Mouse (Mus musculus) limb, embryonic 12.5 days (tissue): ENCODE data around the gene Ephb2. TPM values are rescaled to one million over a fixed set of nuclear protein-coding genes. Genes with fewer than 3 reads are reported as not detected.
A peak's percentile ranks its signal among the peaks of the same experiment; 100 is the strongest.

Source experiments
- ATAC-seq: fragments of 200-750 bp; cut with Nextera tagmentation; 2 replicates; pipeline ENCODE4 v1.8.0; 2017; ENCODE audit warnings: low read depth, moderate TSS enrichment; ENCODE audit not compliant: insufficient number of reproducible peaks, insufficient read depth, low FRiP score, low TSS enrichment
- H3K27ac ChIP-seq: fragments of 300-500 bp; sonication (generic); 2 replicates; pipeline ENCODE4 v1.5.1; 2016; ENCODE audit warnings: mild to moderate bottlenecking, moderate library complexity
- H3K27me3 ChIP-seq: fragments of 300-500 bp; sonication (generic); 2 replicates; pipeline ENCODE4 v1.6.1; 2016; ENCODE audit warnings: mild to moderate bottlenecking, moderate library complexity
- H3K36me3 ChIP-seq: fragments of 300-500 bp; sonication (generic); 2 replicates; pipeline ENCODE4 v1.6.1; 2016; ENCODE audit warnings: mild to moderate bottlenecking, moderate library complexity
- H3K4me1 ChIP-seq: fragments of 300-500 bp; sonication (generic); replicated peaks from 2 replicates; pipeline ENCODE4 v1.6.1; 2016
- H3K4me2 ChIP-seq: fragments of 300-500 bp; sonication (generic); 2 replicates; pipeline ENCODE4 v1.6.1; 2016; ENCODE audit warnings: mild to moderate bottlenecking, moderate library complexity
- H3K4me3 ChIP-seq: fragments of 300-500 bp; sonication (generic); replicated peaks from 2 replicates; pipeline ENCODE4 v1.5.1; 2016; ENCODE audit warnings: mild to moderate bottlenecking
- H3K9ac ChIP-seq: fragments of 300-500 bp; sonication (generic); replicated peaks from 2 replicates; pipeline ENCODE4 v1.6.1; 2016; ENCODE audit warnings: mild to moderate bottlenecking, moderate library complexity
- H3K9me3 ChIP-seq: fragments of 300-500 bp; sonication (generic); 2 replicates; pipeline ENCODE4 v1.6.1; 2016; ENCODE audit warnings: mild to moderate bottlenecking, moderate library complexity
- WGBS: fragments of 180-500 bp; shearing (Covaris S2); methylation state at CpG from one replicate; pipeline ENCODE4 v1.1.7; 2016; 5-methylcytosine and 5-hydroxymethylcytosine counted together
- polyA plus RNA-seq: library from polyadenylated mRNA; unstranded; fragments of >200 nt; fragmentation: Nextera tagmentation; extraction: Ambion mirVana; gene quantifications from 2 replicates; pipeline ENCODE4 v1.2.1, GENCODE M21; 2016

The Ephb2 gene
- polyA plus RNA-seq, 1 experiment from 2014 or later, result 16.9 TPM

DNA sequence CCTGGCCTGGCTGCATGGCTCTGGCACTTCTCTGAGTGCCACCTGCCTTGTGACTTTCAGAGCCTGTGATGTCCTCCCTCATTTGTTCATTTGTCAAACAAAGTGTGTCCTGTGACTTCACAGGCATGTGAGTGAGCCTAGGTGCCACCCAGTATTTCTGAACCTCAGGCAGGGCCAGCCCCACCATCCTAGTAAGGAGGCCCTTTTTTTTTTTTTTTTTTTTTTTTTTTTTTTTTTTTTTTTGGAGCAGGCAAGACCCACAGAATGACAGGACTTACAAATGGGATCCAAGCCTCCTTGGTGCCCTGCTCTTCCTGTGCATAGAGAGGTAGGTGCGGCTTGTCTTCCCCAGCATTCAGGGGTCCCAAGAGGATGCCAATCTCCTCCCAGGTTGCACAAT, 89.3 kb downstream of the Ephb2 start:
- Histone ChIP-seq H3K27me3 (peaks cover 13% of the 10 kb centered on the region), H3K27ac (no peak overlapping the region), H3K36me3 (no peaks in the 10 kb centered on the region), H3K4me2 (no peak overlapping the region), H3K4me1 (peaks cover 61% of the 10 kb centered on the region), H3K9ac (no peak overlapping the region), H3K9me3 (no peaks in the 10 kb centered on the region), H3K4me3 (no peak overlapping the region)
- no peak for ATAC-seq
- WGBS, result 84% methylated on average over 1 of the region's 1 CpGs

- H3K4me2 ChIP-seq, result no peak overlapping the region
- no peak overlapping the region for H3K9ac ChIP-seq
- no peak overlapping the region for H3K4me3 ChIP-seq
- H3K4me1 ChIP-seq, result peaks cover 37% of the 10 kb centered on the region
- no peak for ATAC-seq
- WGBS, result 16% methylated on average over 5 of the region's 5 CpGs
- peak overlapping the region; percentile 50 for H3K27ac ChIP-seq
- H3K27me3 ChIP-seq, result no peaks in the 10 kb centered on the region
- no peaks in the 10 kb centered on the region for H3K9me3 ChIP-seq
- no peaks in the 10 kb centered on the region; the same call in 1 of the 2 replicates for H3K36me3 ChIP-seq
Measured at GRCm38 (mm10) chr4:136742677-136743076, 93.1 kb downstream of the Ephb2 start.

DNA sequence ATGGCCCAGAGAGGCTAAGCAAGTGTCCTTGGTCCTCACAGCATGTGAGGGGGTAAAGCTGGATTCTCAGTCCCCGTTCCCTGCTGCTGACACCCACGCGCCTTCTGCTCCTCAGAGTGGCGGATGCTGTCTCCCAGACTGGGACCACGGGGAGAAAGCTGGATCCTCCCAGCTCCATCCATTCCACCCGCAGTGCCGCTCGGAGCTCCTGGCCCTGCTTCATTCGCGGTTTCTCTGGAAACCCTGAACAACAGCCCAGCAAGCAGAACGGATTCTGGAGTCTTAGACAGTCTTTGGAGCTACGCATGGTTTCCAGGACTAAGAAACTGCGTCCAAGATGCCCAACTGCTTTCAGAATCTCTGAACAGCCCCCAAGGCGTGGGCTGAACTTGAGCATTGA, 93.9 kb downstream of the Ephb2 start:
- no peak overlapping the region for H3K9ac ChIP-seq
- ATAC-seq, result no peak
- no peaks in the 10 kb centered on the region; the same call in 1 of the 2 replicates for H3K36me3 ChIP-seq
- H3K27me3 ChIP-seq, result no peaks in the 10 kb centered on the region
- H3K4me3 ChIP-seq, result no peak overlapping the region
- WGBS, result 84% methylated on average over 14 of the region's 14 CpGs
- H3K4me2 ChIP-seq, result no peak overlapping the region
- no peak overlapping the region for H3K27ac ChIP-seq
- no peaks in the 10 kb centered on the region for H3K9me3 ChIP-seq
- peaks cover 37% of the 10 kb centered on the region for H3K4me1 ChIP-seq

DNA sequence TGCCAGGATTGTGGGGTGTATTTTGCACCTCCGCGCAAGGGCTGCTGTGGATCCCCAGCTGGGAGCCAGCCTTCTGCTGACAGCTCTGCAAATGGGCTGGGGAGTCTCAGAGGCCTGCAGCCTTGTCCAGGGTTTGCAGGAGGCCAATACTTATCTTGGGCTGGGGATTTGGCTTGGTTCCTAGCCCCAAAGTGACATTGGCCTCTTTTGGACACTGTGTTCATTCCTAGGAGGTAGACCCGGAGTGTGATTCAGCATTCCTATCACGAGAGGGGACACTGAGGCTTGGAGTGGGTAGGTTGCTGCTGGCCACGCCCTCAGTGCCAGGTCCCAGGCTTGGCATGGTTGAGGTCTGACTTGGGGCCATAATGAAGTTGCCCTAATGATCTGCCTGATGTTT, 94.8 kb downstream of the Ephb2 start:
- Histone ChIP-seq H3K27ac (no peak overlapping the region), H3K9ac (no peak overlapping the region), H3K27me3 (no peaks in the 10 kb centered on the region), H3K4me1 (peaks cover 43% of the 10 kb centered on the region), H3K4me2 (no peak overlapping the region), H3K4me3 (no peak overlapping the region), H3K36me3 (no peaks in the 10 kb centered on the region; the same call in 1 of the 2 replicates), H3K9me3 (no peaks in the 10 kb centered on the region)
- WGBS, result 88% methylated on average over 5 of the region's 5 CpGs
- ATAC-seq, result no peak

- 29% methylated on average over 11 of the region's 11 CpGs for WGBS
- H3K9ac ChIP-seq, result no peak overlapping the region
- H3K4me2 ChIP-seq, result no peak overlapping the region
- no peaks in the 10 kb centered on the region for H3K9me3 ChIP-seq
- H3K4me3 ChIP-seq, result no peak overlapping the region
- H3K27me3 ChIP-seq, result no peaks in the 10 kb centered on the region
- no peaks in the 10 kb centered on the region; the same call in 1 of the 2 replicates for H3K36me3 ChIP-seq
- ATAC-seq, result no peak
- H3K4me1 ChIP-seq, result peaks cover 49% of the 10 kb centered on the region
- no peak overlapping the region for H3K27ac ChIP-seq
Measured at GRCm38 (mm10) chr4:136739189-136739588, 96.6 kb downstream of the Ephb2 start.

DNA sequence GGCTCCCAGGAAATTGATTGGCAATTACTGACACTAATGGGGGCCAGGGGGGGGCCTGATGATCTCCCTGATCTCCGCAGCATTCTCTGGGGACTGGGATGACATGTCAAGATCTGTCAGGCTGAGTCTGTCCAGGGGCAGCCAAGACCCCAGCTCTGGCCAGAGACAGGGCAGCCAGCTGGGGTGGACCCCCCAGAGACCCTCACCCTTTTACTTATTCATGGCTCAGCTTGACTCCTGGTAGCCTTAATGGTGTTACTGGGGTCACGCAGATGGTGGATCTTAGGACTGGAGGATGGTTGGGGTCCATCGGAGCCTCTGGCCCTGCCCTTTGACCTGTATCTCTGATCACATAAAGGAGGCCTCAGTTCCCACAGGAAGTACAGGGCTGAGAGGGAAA, 97.5 kb downstream of the Ephb2 start:
- H3K36me3 ChIP-seq, result no peaks in the 10 kb centered on the region; the same call in 1 of the 2 replicates
- no peak overlapping the region for H3K9ac ChIP-seq
- H3K4me3 ChIP-seq, result no peak overlapping the region
- ATAC-seq, result no peak
- peaks cover 51% of the 10 kb centered on the region for H3K4me1 ChIP-seq
- H3K4me2 ChIP-seq, result no peak overlapping the region
- H3K27me3 ChIP-seq, result no peaks in the 10 kb centered on the region
- H3K27ac ChIP-seq, result no peak overlapping the region
- 61% methylated on average over 3 of the region's 3 CpGs for WGBS
- no peaks in the 10 kb centered on the region for H3K9me3 ChIP-seq

DNA sequence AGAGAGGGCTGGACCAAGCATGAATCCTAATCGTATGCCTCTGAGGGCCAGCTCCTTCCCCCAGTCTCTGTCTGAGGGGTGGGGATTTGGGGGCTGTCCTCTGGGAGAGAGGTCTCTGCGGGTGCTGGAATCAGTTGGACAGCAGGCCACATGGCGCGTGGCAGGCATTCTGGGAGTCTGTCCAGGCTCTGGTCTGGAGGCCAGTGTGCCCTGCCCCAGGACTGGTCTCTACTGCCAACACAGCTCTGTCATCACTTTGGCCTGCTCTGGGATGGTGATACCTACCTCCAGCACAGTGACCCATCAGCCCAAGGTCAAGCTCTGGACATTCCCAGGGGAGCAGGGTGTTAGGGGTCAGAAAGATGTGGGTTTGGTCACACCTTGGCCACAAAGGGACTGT, 99.9 kb downstream of the Ephb2 start:
- no peaks in the 10 kb centered on the region; the same call in 1 of the 2 replicates for H3K36me3 ChIP-seq
- H3K4me2 ChIP-seq, result no peak overlapping the region
- no peak overlapping the region for H3K4me3 ChIP-seq
- no peaks in the 10 kb centered on the region for H3K9me3 ChIP-seq
- H3K9ac ChIP-seq, result 0 out of 2 replicates have a peak overlapping the region, but pooled peaks have one; percentile 9
- H3K27ac ChIP-seq, result no peak overlapping the region
- 51% methylated on average over 4 of the region's 4 CpGs for WGBS
- H3K4me1 ChIP-seq, result peaks cover 60% of the 10 kb centered on the region
- no peak for ATAC-seq
- H3K27me3 ChIP-seq, result no peaks in the 10 kb centered on the region

DNA sequence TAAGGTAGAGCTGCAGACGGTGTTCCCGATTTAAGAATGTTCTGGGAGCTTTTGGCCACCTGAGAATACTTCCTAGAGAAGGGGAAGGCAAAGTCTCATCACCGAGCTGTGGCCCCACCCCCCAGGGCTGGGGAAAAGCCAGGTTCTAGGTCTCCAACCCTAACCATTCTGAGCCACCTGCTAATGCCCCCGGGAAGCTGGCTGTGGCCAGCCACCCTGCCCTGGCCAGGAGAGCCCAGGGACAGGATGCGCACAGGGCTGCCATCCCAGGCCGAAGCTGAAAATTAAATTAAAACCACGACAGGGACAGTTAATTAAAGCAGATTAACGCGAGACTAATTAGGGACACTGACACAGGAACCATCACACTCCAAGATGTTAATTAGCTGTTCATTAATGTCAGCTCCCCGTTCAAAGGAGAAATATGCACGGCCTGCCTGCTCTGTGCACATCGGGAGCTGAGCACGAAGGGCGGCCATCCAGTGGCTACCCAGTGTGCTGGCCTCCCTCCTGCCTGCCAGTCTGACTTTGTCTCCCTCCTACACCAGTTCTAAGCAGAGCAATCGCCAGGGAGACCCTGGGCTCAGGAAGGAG, 101.5 kb downstream of the Ephb2 start:
- H3K27ac ChIP-seq, result no peak overlapping the region
- 0 out of 2 replicates have a peak, but pooled peaks cover 5% of the 10 kb centered on the region for H3K36me3 ChIP-seq
- no peak overlapping the region for H3K4me3 ChIP-seq
- no peaks in the 10 kb centered on the region for H3K9me3 ChIP-seq
- H3K27me3 ChIP-seq, result no peaks in the 10 kb centered on the region
- H3K9ac ChIP-seq, result no peak overlapping the region
- no peak for ATAC-seq
- WGBS, result 61% methylated on average over 15 of the region's 15 CpGs
- peaks cover 57% of the 10 kb centered on the region for H3K4me1 ChIP-seq
- no peak overlapping the region for H3K4me2 ChIP-seq

- 45% methylated on average over 11 of the region's 11 CpGs for WGBS
- H3K4me1 ChIP-seq, result peaks cover 55% of the 10 kb centered on the region
Measured at GRCm38 (mm10) chr4:136733217-136733865, 102.4 kb downstream of the Ephb2 start.

GRCm38 (mm10) chr4:136732536-136733121, 103.2 kb downstream of the Ephb2 start:
- 51% methylated on average over 7 of the region's 7 CpGs for WGBS
- H3K4me3 ChIP-seq, result no peak overlapping the region
- 0 out of 2 replicates have a peak, but pooled peaks cover 5% of the 10 kb centered on the region for H3K36me3 ChIP-seq
- no peaks in the 10 kb centered on the region for H3K27me3 ChIP-seq
- H3K4me1 ChIP-seq, result peaks cover 55% of the 10 kb centered on the region
- no peak overlapping the region for H3K4me2 ChIP-seq
- no peak for ATAC-seq
- H3K9me3 ChIP-seq, result no peaks in the 10 kb centered on the region
- peak overlapping the region; percentile 23; the same call in 1 of the 2 replicates for H3K9ac ChIP-seq
- H3K27ac ChIP-seq, result no peak overlapping the region

More at GRCm38 (mm10) chr4:136733217-136733865, 102.4 kb downstream of the Ephb2 start:
- Histone ChIP-seq H3K27ac (no peak overlapping the region), H3K27me3 (no peaks in the 10 kb centered on the region), H3K4me2 (no peak overlapping the region), H3K9ac (peak overlapping the region; percentile 9; the same call in 1 of the 2 replicates), H3K36me3 (0 out of 2 replicates have a peak, but pooled peaks cover 5% of the 10 kb centered on the region), H3K9me3 (no peaks in the 10 kb centered on the region), H3K4me3 (no peak overlapping the region)
- ATAC-seq, result no peak

- WGBS, result 61% methylated on average over 5 of the region's 5 CpGs
- peak overlapping the region; percentile 29; the same call in 1 of the 2 replicates for H3K27ac ChIP-seq
Measured at GRCm38 (mm10) chr4:136731761-136732160, 104.0 kb downstream of the Ephb2 start.

More at GRCm38 (mm10) chr4:136731761-136732160, 104.0 kb downstream of the Ephb2 start:
- H3K36me3 ChIP-seq, result 0 out of 2 replicates have a peak, but pooled peaks cover 5% of the 10 kb centered on the region
- no peaks in the 10 kb centered on the region for H3K9me3 ChIP-seq
- H3K4me2 ChIP-seq, result no peak overlapping the region
- H3K4me3 ChIP-seq, result no peak overlapping the region
- no peaks in the 10 kb centered on the region for H3K27me3 ChIP-seq
- H3K9ac ChIP-seq, result no peak overlapping the region
- ATAC-seq, result no peak
- peaks cover 54% of the 10 kb centered on the region for H3K4me1 ChIP-seq
